7 mouse cellular contexts compared by ENCODE assay signal in the genomic region with DNA sequence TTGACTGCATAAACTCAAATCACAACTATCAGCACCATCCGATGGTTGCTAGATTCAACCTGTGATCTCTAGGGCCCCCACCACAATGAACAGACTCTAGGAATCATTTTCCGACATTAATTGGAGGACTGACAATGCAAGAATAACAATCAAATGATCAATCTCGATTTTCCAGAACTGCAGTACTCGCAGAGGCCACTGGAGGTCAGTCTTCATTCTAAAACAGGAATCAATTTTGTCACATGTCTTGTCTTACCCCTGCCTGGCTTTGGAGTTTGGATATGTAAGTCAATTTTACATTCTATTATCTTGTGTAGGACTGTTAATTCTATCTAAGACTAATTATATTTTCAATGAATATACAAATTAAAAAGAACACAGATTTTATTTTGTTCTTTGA.
DNase-seq lines count a peak whose midpoint lies in the region; ATAC-seq lines count a peak whose summit lies in the region.

No protein-coding gene starts in this region.

- DNase-seq in layer of hippocampus, adult 11-12 months (ENCODE audit: low spot score): peak; percentile 34
- DNase-seq in layer of hippocampus, adult 9-11 months: no peak
- DNase-seq in MN1 (ENCODE audit: low spot score): peak; percentile 41
- DNase-seq in hindlimb bud, embryonic 11.5 days (ENCODE audit: extremely low spot score, low read depth, low spot score): peak; percentile 14
- peak; percentile 39 for DNase-seq in naive thymus-derived CD4-positive, alpha-beta T cell, adult 2 months (ENCODE audit: low read depth)
- no peak for DNase-seq in Muller cell, postnatal 12 days (ENCODE audit: inconsistent ontology term)

- peak; percentile 56 for ATAC-seq in CD4-positive, CD25-positive, alpha-beta regulatory T cell, adult 4 months

Comparison
In these comparisons a context has a peak if more than half of its experiments do, and no peak if none do; other contexts are left out.
1. DNase-seq: peak in layer of hippocampus, adult 11-12 months (single experiment), MN1 (single experiment), hindlimb bud, embryonic 11.5 days (single experiment) and naive thymus-derived CD4-positive, alpha-beta T cell, adult 2 months (single experiment); none in layer of hippocampus, adult 9-11 months (single experiment) and Muller cell, postnatal 12 days (single experiment).